Mouse (Mus musculus): ENCODE measurements at regions not wholly inside any gene's neighbourhood (a gene's known extent, or its start where the extent isn't known, plus 50 kb on each side); places are given as distances from the start of the nearest gene placed in this dataset.

DNA sequence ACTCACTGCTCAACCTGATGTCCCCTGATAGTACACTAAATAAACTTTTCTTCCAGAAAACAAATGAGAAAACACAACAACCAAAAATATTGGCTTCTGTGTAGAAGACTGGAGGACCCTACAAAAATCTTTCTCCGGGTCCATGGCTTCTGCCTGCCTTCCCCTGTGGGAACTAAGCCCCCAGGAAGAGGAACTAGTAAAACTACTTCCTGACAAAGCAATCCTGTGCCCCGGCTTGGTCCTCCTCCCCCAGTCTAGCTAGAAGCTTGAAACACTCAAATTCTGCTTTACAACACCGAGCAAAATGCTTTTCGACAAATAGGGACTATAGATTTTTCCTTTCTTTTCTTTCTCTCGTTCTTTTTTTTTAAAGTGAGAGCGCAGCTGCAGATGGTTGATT, 51.3 kb upstream of the Mki67 start:
- no peak for DNase-seq (ENCODE audit: low spot score)

DNA sequence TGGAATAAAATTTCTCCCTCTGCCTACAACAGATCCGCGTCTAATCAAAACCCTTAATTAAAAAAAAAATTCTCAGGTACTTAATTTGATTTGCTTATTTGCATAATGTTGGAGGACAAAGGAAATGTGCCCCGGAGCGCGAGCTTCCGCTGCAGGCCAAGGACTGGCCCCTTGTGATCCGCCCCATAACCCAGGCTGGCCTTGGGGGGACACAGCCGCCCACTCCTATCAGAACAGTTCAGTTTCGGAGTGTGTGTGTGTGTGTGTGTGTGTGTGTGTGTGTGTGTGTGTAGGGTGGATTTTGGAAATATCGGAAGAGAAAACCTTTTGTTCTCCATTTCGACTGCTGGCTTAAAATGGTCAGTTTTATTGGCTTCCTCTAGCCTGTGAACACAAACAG, 51.9 kb upstream of the Mki67 start:
- DNase-seq (ENCODE audit: low spot score), result no peak

GRCm38 (mm10) chr7:135768592-135768991, 52.4 kb upstream of the Mki67 start:
- peak; percentile 53 for DNase-seq (ENCODE audit: low spot score)

DNA sequence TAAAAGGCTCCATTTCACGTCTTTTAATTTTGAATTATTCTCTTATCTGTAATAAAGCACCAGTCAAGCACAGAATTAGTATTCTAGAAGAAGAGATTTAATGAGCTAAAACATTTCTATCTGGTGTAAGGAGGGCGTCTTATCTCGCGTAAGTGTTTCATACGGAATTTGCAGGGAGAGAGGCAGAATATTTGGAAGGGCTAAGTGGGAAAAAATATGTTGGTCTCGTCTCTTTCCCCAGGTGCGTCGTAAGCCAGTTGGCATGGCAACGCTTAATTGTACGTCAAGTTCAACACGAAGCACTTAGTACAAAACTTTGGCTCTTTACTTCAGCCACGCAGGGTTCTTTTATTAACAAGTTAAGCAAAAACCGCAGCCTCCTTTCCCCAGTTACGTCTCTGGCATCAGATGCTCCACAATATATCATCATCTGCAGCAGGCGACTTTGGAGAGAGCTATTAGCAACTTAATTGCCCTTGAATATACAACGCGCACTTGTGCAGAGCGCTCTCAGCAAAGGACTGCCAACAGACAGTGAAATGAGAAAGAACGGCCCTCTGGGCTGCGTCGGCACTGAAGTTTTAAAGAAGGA, 53.0 kb upstream of the Mki67 start:
- no peak for DNase-seq (ENCODE audit: low spot score)

- no peak for DNase-seq (ENCODE audit: low spot score)
Observed at GRCm38 (mm10) chr7:135770051-135770450, 53.9 kb upstream of the Mki67 start.

GRCm38 (mm10) chr7:135775832-135776433, 59.8 kb upstream of the Mki67 start:
- DNase-seq (ENCODE audit: low spot score), result no peak

GRCm38 (mm10) chr7:135790167-135790566, 74.0 kb upstream of the Mki67 start:
- DNase-seq (ENCODE audit: low spot score), result no peak

- DNase-seq (ENCODE audit: low spot score), result peak; percentile 60
Observed at GRCm38 (mm10) chr7:135790978-135791377, 74.8 kb upstream of the Mki67 start.

DNA sequence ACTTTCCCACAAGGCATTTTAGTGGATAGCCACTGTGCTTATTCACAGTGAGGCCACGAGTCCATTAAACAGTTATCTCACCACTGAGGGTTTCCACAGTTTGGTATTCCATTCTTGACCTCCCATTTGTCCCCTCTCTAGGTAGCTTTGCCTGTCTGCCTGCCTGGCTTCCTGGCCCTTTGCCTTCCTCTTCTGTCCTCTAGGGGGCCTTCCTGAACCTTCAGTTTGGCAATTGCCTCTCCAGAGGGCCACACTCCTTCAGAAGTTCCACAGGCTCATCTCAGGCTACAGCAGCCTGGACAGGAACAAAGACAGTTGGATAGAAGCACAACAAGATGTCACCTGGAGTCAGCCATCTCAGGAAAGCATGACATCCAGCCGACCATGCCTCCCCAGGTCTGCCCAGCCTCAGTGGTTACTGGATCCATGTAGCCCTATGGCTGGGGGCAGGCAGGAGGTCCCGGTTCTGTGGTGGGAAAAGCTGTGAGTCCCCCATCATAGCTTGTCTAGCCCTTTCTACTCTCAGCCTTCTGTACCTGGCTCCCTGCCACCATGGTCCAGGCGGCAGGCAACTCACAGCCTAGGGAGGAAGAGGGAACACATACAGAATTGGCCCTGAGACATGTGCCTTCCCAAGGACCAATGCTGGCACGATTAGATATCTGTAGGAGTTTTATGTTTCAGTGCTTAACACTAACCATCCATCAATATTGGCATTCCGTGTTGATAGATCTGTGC, 76.0 kb upstream of the Mki67 start:
- DNase-seq (ENCODE audit: low spot score), result no peak

GRCm38 (mm10) chr7:135792918-135793317, 76.8 kb upstream of the Mki67 start:
- peak; percentile 66 for DNase-seq (ENCODE audit: low spot score)

GRCm38 (mm10) chr7:135794238-135794637, 78.1 kb upstream of the Mki67 start:
- DNase-seq (ENCODE audit: low spot score), result no peak

DNA sequence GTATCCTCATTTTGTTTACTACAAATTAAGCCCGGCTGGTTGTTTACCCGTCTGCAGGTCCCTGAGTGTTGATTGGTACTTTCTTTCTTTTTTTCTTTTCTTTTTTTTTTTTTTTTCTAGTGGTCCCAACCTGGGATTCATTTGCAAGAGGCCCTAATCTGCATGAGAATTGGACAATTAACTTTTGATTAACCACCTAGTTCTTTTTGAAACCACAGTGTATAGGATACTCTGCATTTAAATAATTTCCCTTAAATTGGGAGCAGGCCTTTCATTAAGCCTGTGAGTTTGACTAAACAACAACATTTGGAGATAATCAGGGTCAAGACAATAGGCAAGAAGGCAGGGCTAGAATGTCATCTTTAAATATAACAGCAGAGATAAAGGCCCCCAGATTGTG, 78.5 kb upstream of the Mki67 start:
- no peak for DNase-seq (ENCODE audit: low spot score)

GRCm38 (mm10) chr7:135798441-135798840, 82.3 kb upstream of the Mki67 start:
- DNase-seq (ENCODE audit: low spot score), result no peak

- no peak for DNase-seq (ENCODE audit: low spot score)
Observed at GRCm38 (mm10) chr7:135802598-135803121, 86.5 kb upstream of the Mki67 start.

DNA sequence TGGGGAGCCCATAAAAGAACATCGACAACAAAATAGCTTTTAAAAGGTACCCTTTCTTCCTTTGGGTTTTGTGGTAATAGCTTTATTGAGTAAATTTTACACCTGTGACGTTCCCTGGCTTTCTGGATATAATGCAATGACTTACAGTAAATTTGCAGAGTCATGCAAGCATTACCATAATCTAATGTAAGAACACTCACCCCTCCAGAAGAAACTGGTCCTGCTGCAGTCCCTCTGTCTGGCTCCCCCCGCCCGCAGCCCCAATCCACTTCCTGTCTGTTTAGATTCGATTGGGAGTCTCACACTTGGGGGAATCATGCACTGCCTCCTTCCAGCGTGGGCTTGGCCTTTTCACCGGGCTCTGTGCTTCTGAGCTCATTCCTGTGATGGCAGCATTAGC, 88.6 kb upstream of the Mki67 start:
- DNase-seq (ENCODE audit: low spot score), result no peak

DNA sequence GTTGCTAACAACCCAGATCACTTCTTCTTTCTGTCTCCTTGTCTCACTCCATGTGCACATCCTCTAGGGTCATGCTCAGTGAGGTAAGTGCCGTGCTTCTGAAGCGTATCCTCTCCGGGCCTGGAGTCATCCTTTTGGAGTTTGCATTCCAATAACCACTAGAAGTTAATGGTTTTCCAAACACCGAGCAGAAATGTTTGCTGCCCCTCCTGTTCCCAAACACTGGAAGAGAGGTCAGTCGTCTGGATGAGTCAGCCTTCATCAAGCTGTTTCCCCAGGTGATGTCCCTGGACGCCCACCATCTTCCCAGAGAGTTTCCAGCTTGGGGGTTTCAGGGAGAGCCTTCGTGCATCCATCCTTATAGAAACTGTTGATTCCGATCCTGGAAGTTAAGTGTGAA, 90.0 kb upstream of the Mki67 start:
- DNase-seq (ENCODE audit: low spot score), result no peak

GRCm38 (mm10) chr7:135806673-135807072, 90.5 kb upstream of the Mki67 start:
- DNase-seq (ENCODE audit: low spot score), result no peak

GRCm38 (mm10) chr7:135809167-135809566, 93.0 kb upstream of the Mki67 start:
- DNase-seq (ENCODE audit: low spot score), result no peak

DNA sequence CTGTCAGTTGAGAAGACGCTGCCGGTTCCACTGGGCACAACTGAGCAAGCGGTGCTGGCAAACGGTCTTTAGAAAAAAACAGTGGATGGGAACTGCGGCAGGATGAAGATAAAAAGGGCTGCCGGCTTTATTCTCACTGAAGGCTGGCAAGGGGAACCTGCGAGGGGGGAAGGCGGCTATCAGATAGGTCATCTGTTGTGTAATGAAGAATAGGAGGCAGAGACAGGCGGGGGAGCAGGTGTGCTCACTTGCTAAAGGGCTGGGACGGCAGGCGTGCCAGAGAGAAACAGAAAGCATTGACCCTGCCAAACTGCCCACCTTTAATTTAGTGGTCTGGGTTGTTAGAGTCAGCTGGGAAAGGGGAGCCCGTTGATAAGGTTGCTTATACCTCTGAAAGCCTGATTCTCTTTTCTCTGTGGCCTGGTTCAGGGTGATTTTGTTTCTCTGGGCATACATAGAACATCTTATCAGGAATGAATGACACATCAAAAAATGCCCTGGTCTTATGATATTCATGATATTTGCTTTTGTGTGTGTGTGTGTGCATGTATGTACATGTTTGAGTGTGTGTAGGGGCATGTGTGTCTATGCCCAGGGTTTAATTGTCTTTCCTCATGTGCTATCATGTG, 93.7 kb upstream of the Mki67 start:
- peak; percentile 2 for DNase-seq (ENCODE audit: low spot score)

- DNase-seq (ENCODE audit: low spot score), result no peak
Observed at GRCm38 (mm10) chr7:135810971-135811370, 94.8 kb upstream of the Mki67 start.

GRCm38 (mm10) chr7:135813616-135814015, 97.5 kb upstream of the Mki67 start:
- no peak for DNase-seq (ENCODE audit: low spot score)

GRCm38 (mm10) chr7:135816191-135816590, 100.0 kb upstream of the Mki67 start:
- DNase-seq (ENCODE audit: low spot score), result peak; percentile 50

DNA sequence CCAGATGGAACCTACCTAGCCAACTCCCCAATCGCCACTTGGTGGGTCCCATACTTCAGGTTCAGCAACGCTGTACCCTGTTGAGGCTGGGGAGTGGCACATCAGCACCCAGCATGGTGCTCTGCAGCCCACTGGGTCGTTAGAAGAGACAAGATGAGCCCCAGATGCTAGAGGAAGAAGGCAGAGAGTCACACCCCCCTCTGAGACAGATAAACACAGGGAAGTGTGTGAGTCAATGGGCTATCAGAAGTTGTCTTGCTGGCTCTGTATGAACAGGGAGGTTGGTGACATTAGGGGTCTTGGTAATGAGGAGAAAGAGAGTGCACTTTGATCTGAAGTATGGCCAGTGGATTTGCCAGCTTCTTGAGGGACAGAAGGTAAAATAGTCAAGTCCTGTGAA, 101.7 kb upstream of the Mki67 start:
- no peak for DNase-seq (ENCODE audit: low spot score)
